Mouse (Mus musculus) lung, postnatal 0 days (tissue): ENCODE measurements around the gene Flrt1. TPM values are rescaled to one million over a fixed set of nuclear protein-coding genes. Genes with fewer than 3 reads are reported as not detected.

ENCODE experiments used
- ATAC-seq: fragments of 200-750 bp; cut with Nextera tagmentation; 2 replicates; pipeline ENCODE4 v1.8.0; 2017; ENCODE audit warnings: moderate library complexity
- DNase-seq: peaks from one replicate; pipeline ENCODE4 v3.0.0-alpha.2; 2016; ENCODE audit warnings: low spot score
- H3K27ac ChIP-seq: fragments of 300-500 bp; sonication (generic); 2 replicates; pipeline ENCODE4 v1.5.1; 2014; ENCODE audit warnings: antibody characterized with exemption, mild to moderate bottlenecking, low read length, mixed read lengths
- H3K27me3 ChIP-seq: fragments of 300-500 bp; sonication (generic); replicated peaks from 2 replicates; pipeline ENCODE4 v1.6.1; 2014; ENCODE audit warnings: low read length, mixed read lengths; ENCODE audit not compliant: insufficient read depth
- H3K36me3 ChIP-seq: fragments of 300-500 bp; sonication (generic); 2 replicates; pipeline ENCODE4 v1.6.1; 2014; ENCODE audit warnings: low read length, mixed read lengths; ENCODE audit not compliant: insufficient read depth
- H3K4me1 ChIP-seq: fragments of 300-500 bp; sonication (generic); 2 replicates; pipeline ENCODE4 v1.6.1; 2014; ENCODE audit warnings: antibody characterized with exemption, low read depth, low read length, mixed read lengths; ENCODE audit not compliant: insufficient read depth
- H3K4me2 ChIP-seq: fragments of 300-500 bp; sonication (generic); replicated peaks from 2 replicates; pipeline ENCODE4 v1.6.1; 2014; ENCODE audit warnings: low read depth, mild to moderate bottlenecking, low read length, moderate library complexity, mixed read lengths
- H3K4me3 ChIP-seq: fragments of 300-500 bp; sonication (generic); 2 replicates; pipeline ENCODE4 v1.5.1; 2014; ENCODE audit warnings: low read depth, low read length
- H3K9ac ChIP-seq: fragments of 300-500 bp; sonication (generic); replicated peaks from 2 replicates; pipeline ENCODE4 v1.6.1; 2014; ENCODE audit warnings: low read depth, mild to moderate bottlenecking
- H3K9me3 ChIP-seq: fragments of 300-500 bp; sonication (generic); 2 replicates; pipeline ENCODE4 v1.6.1; 2016; ENCODE audit warnings: low read length, mixed read lengths
- CTCF ChIP-seq: IDR thresholded peaks from 2 replicates; pipeline ENCODE4 v1.5.1; 2016; ENCODE audit warnings: antibody characterized with exemption, mild to moderate bottlenecking
- EP300 ChIP-seq: IDR thresholded peaks from 2 replicates; pipeline ENCODE4 v1.6.1; 2016; ENCODE audit warnings: antibody characterized with exemption, mild to moderate bottlenecking, control low read depth
- WGBS: fragments of 180-500 bp; shearing (Covaris S2); extraction: QIAGEN DNeasy Blood & Tissue Kit; methylation state at CpG from one replicate; pipeline ENCODE4 v1.1.7; 2014; 5-methylcytosine and 5-hydroxymethylcytosine counted together
- polyA plus RNA-seq: library from polyadenylated mRNA; unstranded; fragments of >200 nt; fragmentation: Nextera tagmentation; extraction: Ambion mirVana; gene quantifications from 2 replicates; pipeline ENCODE4 v1.2.1, GENCODE M21; 2015

Flrt1 gene
- polyA plus RNA-seq, 1 experiment from 2014 or later: 0.17 TPM

DNA sequence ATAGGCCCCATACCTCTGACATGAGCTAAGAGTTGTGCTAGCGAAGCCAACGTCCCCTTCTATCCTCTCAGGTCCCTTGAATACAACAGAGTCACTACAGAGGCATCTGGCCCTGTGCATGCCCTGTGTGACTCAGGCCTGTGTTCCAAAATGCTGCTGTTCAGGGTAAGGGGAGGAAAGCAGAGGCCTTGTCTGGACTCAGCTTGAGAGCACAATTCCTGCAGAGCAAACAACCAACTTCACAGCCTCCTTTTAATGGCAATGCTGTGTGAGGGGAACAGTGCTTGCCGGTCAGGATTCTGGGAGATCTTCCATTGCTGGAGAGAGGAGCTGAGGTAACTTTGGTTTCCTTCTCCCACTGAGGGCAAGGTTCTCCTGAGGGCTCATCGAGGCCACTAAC is 61.2 kb downstream of the Flrt1 start:
- no peak for TF ChIP-seq CTCF
- no peak for TF ChIP-seq EP300
- Histone ChIP-seq H3K4me1 (no peaks in the 10 kb centered on the region), H3K27me3 (no peaks in the 10 kb centered on the region), H3K27ac (no peak overlapping the region), H3K9me3 (no peaks in the 10 kb centered on the region), H3K4me2 (no peak overlapping the region), H3K4me3 (no peak overlapping the region), H3K36me3 (no peaks in the 10 kb centered on the region), H3K9ac (no peak overlapping the region)
- ATAC-seq (no peak), DNase-seq (no peak)
- WGBS: 52% methylated on average over 4 of the region's 4 CpGs

Other genes with a start within 250 kb of the Flrt1 start
- gene Ccdc88b, start 247.5 kb downstream of the Flrt1 start, polyA plus RNA-seq: 2.9 and 6.3 TPM in 2 replicates
- 89.0 and 93.3 TPM in 2 replicates for gene Trmt112, start 196.0 kb downstream of the Flrt1 start, polyA plus RNA-seq
- gene Prdx5, start 195.6 kb downstream of the Flrt1 start, polyA plus RNA-seq: 437 and 450 TPM in 2 replicates
- 9.8 and 12.8 TPM in 2 replicates for gene Esrra, start 183.9 kb downstream of the Flrt1 start, polyA plus RNA-seq
- 1.7 and 2.4 TPM in 2 replicates for gene Catsperz, start 180.3 kb downstream of the Flrt1 start, polyA plus RNA-seq
- 0.12 and 0.30 TPM in 2 replicates for gene Kcnk4, start 171.2 kb downstream of the Flrt1 start, polyA plus RNA-seq
- gene Bad, start 163.9 kb downstream of the Flrt1 start, polyA plus RNA-seq: 106 TPM in 2 replicates
- gene Gpr137, start 163.2 kb downstream of the Flrt1 start, polyA plus RNA-seq: 33.5 and 35.9 TPM in 2 replicates
- gene Ppp1r14b, start 130.8 kb downstream of the Flrt1 start, polyA plus RNA-seq: 60.5 and 62.7 TPM in 2 replicates
- 33.6 and 40.7 TPM in 2 replicates for gene Plcb3, start 129.3 kb downstream of the Flrt1 start, polyA plus RNA-seq
- 105 and 107 TPM in 2 replicates for gene Fkbp2, start 125.2 kb downstream of the Flrt1 start, polyA plus RNA-seq
- gene Vegfb, start 118.1 kb downstream of the Flrt1 start, polyA plus RNA-seq: 27.1 and 28.1 TPM in 2 replicates
- 32.7 and 33.2 TPM in 2 replicates for gene Dnajc4, start 113.2 kb downstream of the Flrt1 start, polyA plus RNA-seq
- gene Nudt22, start 109.6 kb downstream of the Flrt1 start, polyA plus RNA-seq: 21.0 and 24.9 TPM in 2 replicates
- gene Trpt1, start 109.6 kb downstream of the Flrt1 start, polyA plus RNA-seq: 11.0 and 11.5 TPM in 2 replicates
- gene Fermt3, start 86.3 kb downstream of the Flrt1 start, polyA plus RNA-seq: 15.8 and 16.0 TPM in 2 replicates
- gene Stip1, start 65.8 kb downstream of the Flrt1 start, polyA plus RNA-seq: 51.8 and 58.5 TPM in 2 replicates
- gene Macrod1, start 48.9 kb downstream of the Flrt1 start, polyA plus RNA-seq: 16.0 and 19.4 TPM in 2 replicates
- gene Otub1, start 100.6 kb upstream of the Flrt1 start, polyA plus RNA-seq: 107 and 119 TPM in 2 replicates
- 889 and 976 TPM in 2 replicates for gene Cox8a, start 111.9 kb upstream of the Flrt1 start, polyA plus RNA-seq
- 16.6 and 17.7 TPM in 2 replicates for gene Naa40, start 135.5 kb upstream of the Flrt1 start, polyA plus RNA-seq
- 1.3 and 1.5 TPM in 2 replicates for gene Rcor2, start 161.6 kb upstream of the Flrt1 start, polyA plus RNA-seq
- gene Mark2, start 236.1 kb upstream of the Flrt1 start, polyA plus RNA-seq: 29.8 and 35.9 TPM in 2 replicates